Mouse (Mus musculus) MEL (cell line): ENCODE measurements around the gene Erfe. TPM values are rescaled to one million over a fixed set of nuclear protein-coding genes. Genes with fewer than 3 reads are reported as not detected.

Experiments used
- DNase-seq: peaks from one replicate; pipeline ENCODE4 v3.0.0; 2011; ENCODE audit warnings: low read depth, low spot score
- H3K27ac ChIP-seq: 2 replicates; pipeline ENCODE4 v1.5.1; 2012; ENCODE audit warnings: low read depth, mild to moderate bottlenecking, control low read depth, low read length, moderate library complexity; ENCODE audit not compliant: control insufficient read depth
- H3K27me3 ChIP-seq, 2 experiments: fragments of 150-350 bp in 1 of 2; sonication (generic) in 1 of 2; 2 replicates each; pipeline ENCODE4 v1.6.1; 2012; ENCODE audit warnings: low read length in 2 of 2, mild to moderate bottlenecking in 2 of 2, improper control_type of control experiment in 1 of 2, moderate library complexity in 1 of 2; ENCODE audit not compliant: insufficient read depth in 2 of 2, control insufficient read depth in 1 of 2
- H3K36me3 ChIP-seq, 2 experiments: 2 replicates each; pipeline ENCODE4 v1.6.1; 2012 to 2014; ENCODE audit warnings: low read length in 2 of 2, improper control_type of control experiment in 1 of 2, inconsistent platforms in 1 of 2, mild to moderate bottlenecking in 1 of 2; ENCODE audit not compliant: insufficient read depth in 2 of 2, control insufficient read depth in 1 of 2
- H3K4me1 ChIP-seq, 2 experiments: fragments of 150-350 bp in 1 of 2; sonication (generic) in 1 of 2; 2 replicates each; pipeline ENCODE4 v1.6.1; 2012; ENCODE audit warnings: low read length in 2 of 2, improper control_type of control experiment in 1 of 2, mild to moderate bottlenecking in 1 of 2; ENCODE audit not compliant: insufficient read depth in 2 of 2, control insufficient read depth in 1 of 2
- H3K4me3 ChIP-seq, 2 experiments: fragments of 150-350 bp in 1 of 2; sonication (generic) in 1 of 2; 2 replicates each; pipeline ENCODE4 v1.5.1; 2012; ENCODE audit warnings: low read depth in 2 of 2, low read length in 2 of 2, mild to moderate bottlenecking in 2 of 2, moderate library complexity in 2 of 2, control low read depth in 1 of 2, improper control_type of control experiment in 1 of 2; ENCODE audit not compliant: control insufficient read depth in 1 of 2, insufficient read depth in 1 of 2
- H3K79me2 ChIP-seq: 2 replicates; pipeline ENCODE4 v1.6.1; 2012; ENCODE audit warnings: mild to moderate bottlenecking, low read length, moderate library complexity; ENCODE audit not compliant: control insufficient read depth, poor library complexity, insufficient read depth
- H3K9ac ChIP-seq: 2 replicates; pipeline ENCODE4 v1.6.1; 2012; ENCODE audit warnings: low read depth, mild to moderate bottlenecking, control low read depth, low read length, moderate library complexity; ENCODE audit not compliant: control insufficient read depth, poor library complexity, severe bottlenecking
- H3K9me3 ChIP-seq: fragments of 150-350 bp; sonication (generic); replicated peaks from 2 replicates; pipeline ENCODE4 v1.6.1; 2012; ENCODE audit warnings: mild to moderate bottlenecking, low read length, improper control_type of control experiment, moderate library complexity; ENCODE audit not compliant: insufficient read depth
- ELF1 ChIP-seq: IDR thresholded peaks from 2 replicates; pipeline ENCODE4 v1.6.1; 2014; ENCODE audit warnings: low read depth, mild to moderate bottlenecking, inconsistent platforms, low read length, improper control_type of control experiment, moderate library complexity
- EP300 ChIP-seq, 2 experiments: IDR thresholded peaks; 2 replicates each; pipeline ENCODE4 v1.6.1; 2011; ENCODE audit warnings: improper control_type of control experiment in 2 of 2, low read length in 2 of 2, low read depth in 1 of 2, mild to moderate bottlenecking in 1 of 2
- ETS1 ChIP-seq: IDR thresholded peaks from 2 replicates; pipeline ENCODE4 v1.6.1; 2012; ENCODE audit warnings: low read depth, mild to moderate bottlenecking, inconsistent platforms, low read length, improper control_type of control experiment, moderate library complexity
- MAZ ChIP-seq: IDR thresholded peaks from 2 replicates; pipeline ENCODE4 v1.6.1; 2012; ENCODE audit warnings: low read depth, mild to moderate bottlenecking, inconsistent platforms, low read length, improper control_type of control experiment
- POLR2A ChIP-seq, 2 experiments: IDR thresholded peaks; 2 replicates each; pipeline ENCODE4 v1.6.1; 2011 to 2012; ENCODE audit warnings: low read length in 2 of 2, mild to moderate bottlenecking in 2 of 2, control low read depth in 1 of 2, improper control_type of control experiment in 1 of 2, low read depth in 1 of 2, moderate library complexity in 1 of 2; ENCODE audit not compliant: control insufficient read depth in 1 of 2, insufficient read depth in 1 of 2, poor library complexity in 1 of 2
- RCOR1 ChIP-seq: IDR thresholded peaks from 2 replicates; pipeline ENCODE4 v1.6.1; 2012; ENCODE audit warnings: low read depth, mild to moderate bottlenecking, inconsistent platforms, low read length, improper control_type of control experiment
- TBP ChIP-seq: IDR thresholded peaks from 2 replicates; pipeline ENCODE4 v1.8.0; 2011; ENCODE audit warnings: low read depth, low read length, improper control_type of control experiment
- ZC3H11A ChIP-seq: IDR thresholded peaks from 2 replicates; pipeline ENCODE4 v1.6.1; 2012; ENCODE audit warnings: low read depth, mild to moderate bottlenecking, inconsistent platforms, low read length, improper control_type of control experiment
- ZMIZ1 ChIP-seq: IDR thresholded peaks from 2 replicates; pipeline ENCODE4 v1.6.1; 2012; ENCODE audit warnings: low read depth, mild to moderate bottlenecking, inconsistent platforms, low read length, improper control_type of control experiment, moderate library complexity
- ZNF384 ChIP-seq: IDR thresholded peaks from 2 replicates; pipeline ENCODE4 v1.6.1; 2012; ENCODE audit warnings: low read depth, mild to moderate bottlenecking, inconsistent platforms, low read length, improper control_type of control experiment
- polyA plus RNA-seq, 2 experiments: library from polyadenylated mRNA; stranded (reverse) in 1 of 2; unstranded in 1 of 2; fragments of >175 nt in 1 of 2; fragments of >200 nt in 1 of 2; gene quantifications; 2 replicates each; pipeline versions ENCODE4 v1.2.1 to v1.2.4; 2012; ENCODE audit warnings: low replicate concordance in 2 of 2, low read depth in 1 of 2; ENCODE audit not compliant: insufficient read length in 2 of 2, insufficient read depth in 1 of 2, missing spikeins in 1 of 2
- total RNA-seq: library from RNA; depleted of rRNA; stranded (reverse); fragments of 300-350 nt; gene quantifications from 2 replicates; pipeline ENCODE4 v1.2.3, GENCODE M21; 2012

Erfe gene
- total and polyA plus RNA-seq, 3 experiments, result 4.6 to 9.1 TPM; not detected in 1

- TF ChIP-seq MAZ (0 out of 2 replicates have a peak, but pooled peaks have one; percentile 34), ZC3H11A (no peak), ZMIZ1 (no peak; the same call in 1 of the 2 replicates), ETS1 (no peak), RCOR1 (no peak; the same call in 1 of the 2 replicates), EP300 (IDR thresholded peaks at IDR 0.05; ENCODE audit: low read depth in 1 of 2, low read length in 2 of 2) (peak in 1 of 2 experiments; percentile 47; a peak in 1 of 4 replicates), ELF1 (peak; percentile 75)
- TF ChIP-seq, all 39 proteins: peak for 13
Measured at GRCm38 (mm10) chr1:91321760-91322438, 44.3 kb upstream of the Erfe start, which contains the start of gene Espnl (continued).

GRCm38 (mm10) chr1:91324646-91325045, 41.6 kb upstream of the Erfe start:
- Histone ChIP-seq H3K36me3 (peaks cover 0 to 3% of the 10 kb centered on the region in 2 experiments; a peak in 2 of 4 replicates), H3K27ac (no peak overlapping the region), H3K4me1 (peaks cover 2 to 15% of the 10 kb centered on the region in 2 experiments), H3K79me2 (no peaks in the 10 kb centered on the region), H3K4me3 (no peak overlapping the region), H3K27me3 (no peaks in the 10 kb centered on the region), H3K9me3 (no peaks in the 10 kb centered on the region), H3K9ac (no peak overlapping the region)
- TF ChIP-seq ZNF384, result no peak
- DNase-seq, result no peak

DNA sequence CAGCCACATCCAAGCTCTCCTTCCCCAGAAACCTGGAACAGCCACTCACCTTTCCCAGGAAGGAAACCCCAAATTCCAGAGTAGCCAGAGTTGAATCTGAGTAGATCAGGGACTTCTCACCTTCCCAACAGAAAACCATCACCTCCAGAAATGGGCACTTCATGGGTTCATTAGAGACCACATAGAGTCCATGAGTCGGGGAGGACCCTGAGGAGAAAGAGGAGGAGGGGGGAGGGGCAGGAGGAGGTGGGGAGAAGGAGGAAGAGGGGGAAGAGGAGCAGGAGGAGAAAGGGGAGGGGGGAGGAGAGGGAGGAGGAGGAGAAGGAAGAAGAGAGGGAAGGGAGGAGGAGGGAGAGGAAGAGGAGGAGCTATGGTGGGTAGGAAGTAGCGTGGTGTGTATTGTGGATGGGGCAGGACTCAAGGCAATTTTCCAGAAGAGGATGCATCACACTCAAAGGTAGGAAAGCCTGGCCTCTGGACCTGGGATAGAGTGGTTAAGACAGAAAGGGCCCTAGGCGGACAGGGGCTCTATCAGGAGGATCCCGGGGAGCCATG, 40.7 kb upstream of the Erfe start:
- H3K36me3 ChIP-seq, result peaks cover 0 to 3% of the 10 kb centered on the region in 2 experiments; a peak in 2 of 4 replicates
- H3K27me3 ChIP-seq, result no peaks in the 10 kb centered on the region
- H3K9ac ChIP-seq, result peak overlapping the region; percentile 3; the same call in 1 of the 2 replicates

More for the DNA sequence above, 40.7 kb upstream of the Erfe start:
- no peak for TF ChIP-seq ELF1
- TF ChIP-seq MAZ, result peak; percentile 65; the same call in 1 of the 2 replicates
- no peak for TF ChIP-seq TBP
- TF ChIP-seq ZNF384, result no peak
- no peak for TF ChIP-seq POLR2A (IDR thresholded peaks at IDR 0.05; ENCODE audit: control insufficient read depth in 1 of 2, insufficient read depth in 1 of 2, low read depth in 1 of 2, low read length in 2 of 2, poor library complexity in 1 of 2)
- TF ChIP-seq, all 39 proteins: peak for 1
- Histone ChIP-seq H3K79me2 (no peaks in the 10 kb centered on the region), H3K27ac (no peak overlapping the region), H3K4me1 (peaks cover 2 to 15% of the 10 kb centered on the region in 2 experiments), H3K9me3 (no peaks in the 10 kb centered on the region), H3K4me3 (peak overlapping the region; percentile 20 to 46)
- DNase-seq, result peak; percentile 18
